Mouse (Mus musculus) spleen, adult 12 weeks (tissue): ENCODE data around the gene Kcnj1.

ENCODE experiments used
- DNase-seq: peaks from one replicate; pipeline ENCODE4 v3.0.0; 2022; ENCODE audit warnings: low spot score

Kcnj1 gene

DNA sequence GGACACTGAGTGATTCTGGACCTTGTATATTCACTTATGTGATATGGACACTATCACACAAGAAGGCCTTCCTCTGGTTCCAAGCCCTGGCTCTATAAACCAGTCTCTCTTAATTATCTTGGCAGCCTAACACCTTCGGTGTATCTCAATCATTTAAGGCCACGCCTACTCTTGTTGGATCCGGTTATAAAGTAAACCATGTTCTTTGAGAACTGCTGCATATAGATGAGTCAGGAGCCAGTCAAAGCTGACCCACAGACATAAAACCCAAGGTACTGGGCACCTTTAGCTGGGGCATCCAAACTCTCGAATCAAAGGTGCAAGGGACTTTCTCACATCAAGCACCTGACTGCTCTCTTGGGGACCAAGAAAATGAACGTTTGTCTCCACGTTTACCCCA is at the start of gene Kcnj1:
TSS of gene Kcnj1 (plus strand) at position 292 of the 400 bp plus-strand sequence.
- DNase-seq: no peak

DNA sequence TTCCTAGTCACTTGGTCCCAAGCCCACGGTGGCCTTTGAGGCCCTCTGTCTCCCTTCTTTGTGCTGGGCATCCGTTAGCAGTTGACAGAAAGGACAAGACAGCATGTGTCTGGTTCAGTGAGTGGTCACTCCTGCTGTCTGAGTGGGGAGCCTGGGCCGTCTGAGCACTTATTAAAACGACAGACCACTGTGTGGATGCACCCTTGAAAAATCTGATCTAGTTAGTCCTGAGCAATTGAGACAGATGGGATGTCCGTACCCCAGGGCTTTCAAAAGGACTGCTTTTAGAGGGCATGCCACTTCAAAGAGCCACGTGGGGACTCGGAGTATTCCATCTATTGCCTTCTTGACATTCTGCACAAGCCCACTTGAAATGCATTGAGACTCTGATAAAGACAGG is 48.7 kb upstream of the Kcnj1 start:
- no peak for DNase-seq

DNA sequence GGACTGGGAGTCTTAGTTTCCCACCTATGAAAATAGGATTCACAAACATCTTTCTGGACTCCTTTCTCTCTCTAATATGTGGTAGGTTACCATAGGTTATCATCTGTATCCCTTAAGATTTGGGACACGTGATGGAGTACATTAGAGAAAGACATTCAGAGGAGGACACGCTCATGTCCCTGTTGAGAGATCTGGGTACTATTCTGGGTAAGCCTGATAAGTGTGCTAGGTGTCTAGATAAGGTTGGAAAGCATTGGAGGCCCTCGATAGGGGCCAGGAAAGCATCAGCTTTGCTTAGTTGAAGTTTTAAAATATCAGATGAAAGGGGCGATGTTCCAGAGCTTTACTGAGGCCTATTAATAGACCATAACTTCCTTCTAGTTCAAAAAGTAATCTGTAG is 43.5 kb upstream of the Kcnj1 start:
- DNase-seq: no peak

DNA sequence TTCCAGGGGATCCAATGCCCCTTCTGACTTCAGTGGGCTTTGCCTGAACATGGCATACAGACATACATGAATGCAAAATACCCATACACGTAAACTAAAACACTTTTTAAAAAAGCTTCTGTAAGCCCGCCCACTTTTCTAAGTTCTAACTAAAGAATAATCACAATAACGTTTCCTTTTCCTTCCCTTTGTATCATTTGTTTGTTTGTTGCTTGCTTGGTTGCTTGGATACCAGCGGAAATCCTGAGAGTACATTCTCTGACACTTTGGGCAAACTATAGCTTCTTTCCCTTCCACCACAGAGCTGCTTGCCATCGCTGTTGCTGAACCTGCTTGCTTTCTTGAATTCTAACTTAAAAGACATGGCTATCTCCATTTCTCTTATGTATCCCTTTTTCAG is 41.1 kb upstream of the Kcnj1 start:
- no peak for DNase-seq

DNA sequence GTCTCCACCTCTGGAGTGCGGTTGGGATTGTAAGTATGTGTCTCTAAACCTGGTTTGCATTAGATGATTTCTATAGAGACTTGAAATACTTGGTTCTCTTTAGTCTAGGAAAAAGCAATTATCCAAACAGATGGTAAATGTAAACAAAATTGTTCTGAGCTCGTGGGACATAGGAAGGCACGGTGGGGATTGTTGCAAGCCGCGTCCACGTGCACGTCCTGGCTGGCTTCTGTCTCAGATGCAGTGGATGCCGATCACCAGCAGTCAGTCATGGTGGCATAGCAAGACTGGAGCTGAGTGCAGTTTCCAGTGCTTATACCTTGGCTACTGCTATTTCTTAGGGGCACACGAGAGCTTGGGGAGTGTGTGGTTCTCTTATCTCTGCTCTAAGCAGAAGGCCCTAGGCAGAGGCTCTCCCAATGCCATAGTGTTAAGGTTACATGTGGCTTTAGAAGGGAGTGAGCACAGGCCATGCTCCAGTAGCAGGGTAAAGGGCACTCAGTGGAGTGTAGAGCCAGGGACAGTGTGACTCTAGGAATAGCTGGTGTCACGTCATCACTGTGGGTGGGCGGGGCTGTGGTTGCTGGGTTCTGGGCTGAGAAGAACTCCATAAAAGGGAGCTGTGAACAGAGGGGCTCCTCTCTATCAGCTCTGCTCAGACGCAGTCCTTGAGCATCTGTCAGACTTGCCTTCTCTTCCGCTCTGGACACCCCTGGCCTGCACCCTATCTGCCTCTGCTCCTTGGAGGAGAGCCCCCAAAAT is 36.7 kb upstream of the Kcnj1 start:
- no peak for DNase-seq

DNA sequence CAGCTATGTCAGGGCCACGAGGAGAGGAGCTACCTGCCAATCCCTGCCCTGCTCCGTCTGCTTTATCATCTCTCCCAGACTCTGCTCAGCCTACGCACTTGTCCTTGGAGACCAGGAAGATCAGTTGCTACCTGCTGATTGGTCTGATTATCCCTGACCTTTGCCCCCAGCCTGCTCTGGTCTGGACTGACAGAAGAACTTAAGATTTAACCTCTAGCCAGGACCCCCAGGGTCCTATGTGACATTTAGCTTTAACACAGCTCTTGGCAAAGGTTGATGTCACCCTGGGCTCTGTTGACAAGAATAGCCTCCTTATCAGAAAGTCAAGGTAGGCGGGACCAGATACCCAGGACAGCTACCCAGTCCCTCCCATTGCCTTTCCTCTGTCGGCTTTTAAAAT is 31.5 kb upstream of the Kcnj1 start:
- no peak for DNase-seq

DNA sequence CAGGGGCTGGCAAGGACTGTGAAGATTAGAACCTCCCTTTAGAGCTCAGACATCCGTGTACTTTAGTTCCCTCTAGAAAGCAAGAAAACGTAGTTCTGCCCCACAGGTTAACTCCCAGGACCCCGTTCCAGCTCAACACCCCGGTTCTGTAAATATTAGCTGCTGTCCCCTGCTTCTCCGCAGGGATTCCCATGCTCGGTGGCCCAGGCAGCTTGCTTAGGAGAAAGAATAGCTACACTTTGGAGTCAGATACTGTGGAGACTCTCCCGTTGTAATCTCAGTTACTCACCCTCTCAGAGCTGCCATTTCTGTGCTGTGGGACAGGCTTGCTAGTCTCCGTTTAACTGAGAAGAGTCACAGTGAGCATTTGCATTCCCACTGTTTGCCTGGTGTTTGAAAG is 29.4 kb upstream of the Kcnj1 start:
- no peak for DNase-seq

DNA sequence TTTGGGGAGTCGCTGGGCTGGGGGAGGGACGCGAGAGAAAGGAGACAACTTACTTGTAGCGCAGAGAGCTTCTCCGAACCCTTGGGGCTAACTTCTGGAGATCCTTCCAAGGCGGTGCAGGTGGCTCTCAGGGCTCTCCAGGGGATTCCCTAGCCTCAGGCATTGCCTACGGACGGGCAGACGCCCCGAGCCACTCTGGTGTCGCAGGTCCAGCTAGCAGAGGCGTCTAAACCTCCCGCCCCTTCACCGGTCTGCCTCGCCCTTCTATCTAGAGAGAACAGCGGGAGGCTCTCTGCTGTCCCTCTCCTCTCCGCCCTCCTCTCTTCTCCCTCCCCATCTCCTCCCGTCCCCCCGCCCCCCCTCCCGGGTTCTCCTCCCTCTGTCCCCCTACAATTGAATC is 28.2 kb upstream of the Kcnj1 start, which contains the start of gene Kcnj5:
TSS of gene Kcnj5 (minus strand) at position 300 of the 400 bp plus-strand sequence.
- no peak for DNase-seq

DNA sequence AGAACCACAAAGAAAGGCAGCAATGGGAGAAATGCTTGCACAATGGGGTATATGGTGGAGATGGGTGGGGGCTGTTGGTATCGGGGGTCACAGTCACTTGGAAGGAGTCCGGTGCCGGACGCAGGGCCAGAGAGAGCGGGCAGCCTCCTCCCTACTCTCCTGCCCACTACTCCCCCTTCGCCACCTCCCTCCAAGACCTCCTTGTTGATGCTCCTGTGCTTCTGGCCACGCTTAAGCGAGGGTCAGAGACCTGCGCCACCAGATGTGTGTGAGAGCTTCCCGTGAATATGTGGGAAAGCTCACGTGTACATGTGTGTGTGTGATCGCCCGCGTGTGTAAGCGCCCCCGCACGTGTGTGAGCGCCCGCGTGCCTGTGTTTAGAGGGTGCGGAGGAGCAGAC is 27.8 kb upstream of the Kcnj1 start:
- no peak for DNase-seq

DNA sequence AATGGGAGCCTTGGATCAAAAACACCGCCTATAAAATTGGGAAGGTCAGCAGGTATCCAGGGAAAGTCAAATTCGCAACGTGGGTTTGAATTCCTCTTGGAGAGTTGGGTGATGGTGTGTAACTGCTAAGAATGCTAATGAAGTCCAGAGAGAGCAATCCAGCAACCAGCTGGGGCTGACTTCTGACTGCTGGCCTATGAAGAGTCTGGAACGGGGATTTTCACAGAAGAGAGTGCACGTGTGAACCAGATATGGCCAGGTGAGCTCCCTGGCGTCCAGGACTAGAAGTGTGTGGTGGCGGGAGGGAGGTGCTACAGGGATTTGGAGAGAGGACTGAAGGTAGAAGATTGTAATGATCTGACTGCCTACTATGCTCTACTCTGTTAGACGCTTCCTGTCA is 24.2 kb upstream of the Kcnj1 start:
- DNase-seq: no peak

DNA sequence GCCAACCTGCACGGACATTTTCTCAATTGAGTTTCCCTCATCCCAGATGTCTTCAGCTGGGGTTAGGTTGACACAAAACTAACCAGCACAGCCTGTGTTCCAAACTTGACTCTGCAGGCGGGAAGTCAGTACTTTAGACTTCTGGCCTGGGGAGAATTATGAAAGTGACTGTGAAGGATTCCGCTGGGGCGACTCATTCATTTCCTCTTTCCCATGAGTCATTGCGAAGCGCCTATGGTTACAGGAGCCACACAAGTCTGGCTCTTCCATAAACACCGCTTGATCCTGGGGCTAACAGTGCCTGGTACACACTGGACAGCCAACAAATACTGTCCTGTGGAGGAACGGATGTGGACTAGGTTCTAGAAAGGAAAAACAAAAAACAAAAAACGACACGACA is 22.9 kb upstream of the Kcnj1 start:
- no peak for DNase-seq

DNA sequence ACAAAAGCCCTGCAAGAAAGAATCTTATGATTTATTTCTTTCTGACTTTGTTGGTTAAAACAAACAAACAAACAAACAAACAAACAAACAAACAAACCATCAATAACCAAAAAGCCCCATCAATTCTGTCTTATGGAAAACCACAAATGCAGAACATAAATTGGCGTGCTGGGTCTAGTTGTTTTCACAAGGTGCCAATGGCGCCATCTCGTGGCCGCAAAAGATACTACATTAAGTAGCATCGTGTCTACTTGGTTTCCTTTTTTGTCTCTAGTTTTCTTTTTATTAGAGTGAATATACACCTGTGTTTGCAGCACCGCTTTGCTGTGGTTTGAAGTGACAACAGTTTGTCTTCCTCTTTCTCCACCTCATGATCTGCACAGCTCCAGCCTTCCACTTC is 22.0 kb upstream of the Kcnj1 start:
- peak; percentile 36 for DNase-seq

DNA sequence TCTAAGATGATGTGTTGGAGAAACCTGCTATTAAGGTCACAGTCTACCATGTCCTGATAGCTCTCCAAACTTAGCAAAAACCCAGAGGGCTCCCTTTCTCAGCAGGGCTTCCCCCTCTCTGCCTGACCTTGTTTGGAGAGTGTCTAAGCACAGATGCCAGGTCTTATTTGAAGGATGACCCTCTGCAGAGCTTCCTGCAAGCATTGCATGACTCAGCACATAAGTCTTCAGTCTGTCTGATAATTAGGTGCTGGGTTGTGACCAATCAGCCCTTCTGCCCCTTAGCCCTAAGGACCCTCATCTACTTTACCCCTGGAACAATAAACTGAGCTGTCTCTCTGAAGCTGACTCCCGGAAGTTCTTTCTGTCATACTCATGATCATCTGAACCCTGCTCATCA is 11.5 kb upstream of the Kcnj1 start:
- DNase-seq: no peak

DNA sequence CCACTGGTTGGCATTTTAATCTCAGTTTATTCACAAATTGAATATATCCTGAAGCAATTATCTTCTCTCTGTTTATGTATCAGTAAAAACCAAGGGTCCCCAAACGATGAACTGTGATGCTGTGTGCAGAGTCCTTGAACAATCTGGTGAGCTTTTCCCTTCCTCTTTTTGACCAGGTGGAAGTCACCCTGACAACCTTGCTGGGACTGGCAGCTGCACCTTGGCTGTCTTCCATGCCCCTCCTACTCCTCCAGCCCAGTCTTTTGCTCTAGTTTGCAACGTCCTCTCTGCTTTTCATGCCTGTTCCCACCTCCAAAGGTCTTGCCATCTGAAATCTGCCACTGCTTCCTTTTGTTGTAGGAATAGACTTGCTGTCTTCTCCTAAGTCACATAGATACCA is 3.5 kb upstream of the Kcnj1 start:
- DNase-seq: no peak

DNA sequence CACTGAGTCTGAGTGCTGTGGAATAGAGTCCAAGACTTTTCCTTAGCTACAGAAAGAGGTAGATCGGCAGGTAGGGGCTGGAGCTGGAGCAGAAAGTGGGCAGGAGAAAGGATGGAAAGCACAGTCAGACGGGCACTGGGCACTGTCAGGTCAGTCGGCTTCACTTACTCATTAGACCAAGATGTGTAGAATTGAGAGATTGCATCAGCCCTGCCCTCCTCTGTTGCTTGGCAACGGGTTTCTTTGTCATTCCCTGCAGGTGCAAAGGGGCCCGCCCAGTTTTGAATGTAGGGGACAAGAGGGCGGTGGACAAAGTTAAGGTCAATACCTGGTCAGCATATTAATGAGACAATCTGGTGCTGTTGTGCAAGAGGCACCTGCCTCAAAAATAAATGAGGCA is 2.9 kb upstream of the Kcnj1 start:
- no peak for DNase-seq

DNA sequence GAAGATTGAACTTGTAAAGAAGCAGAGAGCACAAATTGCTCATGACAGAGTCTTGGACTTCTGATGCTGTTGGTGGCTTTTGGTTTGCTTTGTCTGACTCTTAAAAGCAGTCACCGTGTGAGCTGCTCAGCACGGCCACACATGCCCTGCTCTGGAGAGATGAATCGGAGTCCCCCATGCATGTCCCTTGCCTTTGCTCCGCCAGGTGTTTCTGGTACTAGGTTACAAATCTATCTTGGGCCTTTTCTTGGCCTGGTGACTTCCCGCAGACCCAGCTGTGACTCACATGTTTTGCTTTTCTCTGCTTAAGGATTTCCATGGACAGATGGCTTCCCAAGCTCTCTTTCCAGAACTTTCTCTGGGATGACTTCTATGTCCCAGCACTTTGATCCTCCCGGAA is 1.4 kb downstream of the Kcnj1 start:
- no peak for DNase-seq

DNA sequence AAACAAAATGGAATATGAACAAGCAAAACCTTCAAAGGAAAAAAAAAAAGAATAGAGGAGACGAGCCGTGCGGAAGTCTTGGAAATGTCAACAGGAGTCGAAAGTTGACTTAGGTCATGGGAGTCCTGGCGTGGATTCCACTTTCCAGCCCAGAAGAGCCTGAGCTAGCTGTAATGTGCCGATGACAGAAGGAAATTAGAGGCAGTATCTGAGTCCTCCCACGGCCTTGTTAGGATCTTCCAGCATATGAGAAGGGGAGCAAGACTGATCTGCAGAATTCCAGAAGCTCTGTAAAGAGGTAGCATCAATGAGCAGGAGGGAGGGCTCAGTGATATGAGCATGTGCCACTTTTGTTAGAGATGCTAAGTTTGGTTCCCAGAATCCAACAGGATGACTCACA is 3.7 kb downstream of the Kcnj1 start:
- DNase-seq: no peak

DNA sequence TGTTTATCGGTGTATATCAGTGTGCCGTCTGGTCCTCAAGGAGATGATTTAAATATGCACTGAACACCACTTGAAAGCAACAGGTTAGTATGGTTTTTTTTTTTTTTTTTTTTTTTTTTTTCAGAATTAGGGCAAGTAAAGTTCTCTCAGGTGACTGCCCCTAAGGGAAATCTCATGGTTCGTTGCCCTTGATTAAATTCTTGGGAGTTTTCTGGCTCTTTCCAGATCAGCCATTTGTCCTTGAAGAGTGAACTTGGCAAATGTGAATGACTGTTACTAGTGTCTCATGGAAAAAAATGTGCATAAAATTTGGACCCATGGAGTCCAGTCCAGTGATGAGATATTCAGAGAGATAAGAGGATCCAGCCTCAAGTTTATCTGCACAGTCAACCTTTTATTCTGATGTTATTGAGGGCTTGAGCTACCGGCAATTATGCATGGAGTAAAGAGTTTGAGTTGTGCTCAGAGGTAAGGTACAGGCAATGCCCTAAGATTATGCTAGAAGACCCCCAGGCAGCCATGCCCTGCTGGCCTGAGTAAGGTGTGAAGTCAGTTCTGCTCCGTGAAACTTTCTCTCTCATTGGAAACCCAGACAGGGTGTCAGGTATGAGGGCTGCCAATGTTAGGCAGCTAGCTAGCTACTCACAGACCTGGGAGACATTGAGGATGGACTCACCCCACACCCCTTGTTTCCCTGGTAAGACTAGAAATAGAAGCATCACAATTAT is 4.7 kb downstream of the Kcnj1 start:
- DNase-seq: no peak

DNA sequence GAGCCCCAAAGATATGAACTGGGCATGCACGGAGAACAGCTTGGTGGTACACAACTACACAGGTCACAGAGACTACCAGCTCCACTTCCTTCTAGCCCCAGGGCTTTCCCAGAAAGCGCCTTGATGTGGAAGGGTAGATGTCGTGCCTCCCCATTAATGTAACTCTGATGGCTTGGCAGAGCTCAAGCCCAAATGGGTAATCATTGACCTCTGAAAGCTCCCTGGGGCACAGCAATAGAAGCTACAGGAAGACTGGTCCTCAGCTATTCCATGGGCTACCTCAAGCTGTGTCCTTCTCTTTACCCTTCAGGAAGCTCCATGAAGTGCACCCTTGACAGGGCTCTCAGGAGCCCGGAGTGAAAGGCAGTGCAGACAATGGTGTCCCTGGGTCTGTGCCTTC is 12.6 kb downstream of the Kcnj1 start:
- DNase-seq: no peak

DNA sequence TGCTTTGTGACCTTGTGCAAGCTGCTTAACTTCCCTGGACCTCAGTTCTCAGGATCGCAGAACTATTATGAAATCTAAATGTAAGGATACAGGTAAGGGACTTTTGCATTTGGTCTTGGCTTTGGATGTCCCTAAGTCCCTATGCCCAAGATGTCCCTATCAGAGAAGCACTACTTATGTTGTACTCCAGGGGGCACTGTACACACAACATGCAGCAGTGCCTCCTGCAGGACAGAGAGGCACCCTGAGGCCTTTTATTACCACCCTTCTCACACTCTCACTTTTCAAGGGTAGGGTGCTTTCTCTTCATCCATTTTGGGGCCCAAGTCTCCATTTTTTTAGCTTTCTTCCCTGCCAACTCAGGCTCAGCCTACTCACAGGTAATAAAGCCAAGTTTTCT is 15.8 kb downstream of the Kcnj1 start:
- DNase-seq: no peak

DNA sequence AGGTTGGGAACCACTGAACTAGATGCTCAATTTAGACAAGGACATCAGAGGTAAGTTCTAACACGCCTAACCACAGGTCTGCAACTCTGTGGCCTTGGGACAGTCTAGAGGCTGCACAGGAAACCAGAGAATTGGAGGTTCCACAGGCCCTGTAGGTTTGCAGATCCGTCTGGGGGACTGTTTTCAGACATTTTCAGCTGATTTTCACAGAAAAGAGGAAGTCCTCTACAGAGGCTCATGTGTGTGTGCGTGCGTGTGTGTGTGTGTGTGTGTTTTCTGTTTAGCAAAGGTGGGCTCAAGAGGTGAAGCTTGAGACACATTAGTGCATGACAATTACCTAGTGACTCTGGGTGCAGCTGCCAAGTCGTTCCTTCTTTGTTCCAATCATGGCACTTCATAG is 18.8 kb downstream of the Kcnj1 start:
- DNase-seq: peak; percentile 42

DNA sequence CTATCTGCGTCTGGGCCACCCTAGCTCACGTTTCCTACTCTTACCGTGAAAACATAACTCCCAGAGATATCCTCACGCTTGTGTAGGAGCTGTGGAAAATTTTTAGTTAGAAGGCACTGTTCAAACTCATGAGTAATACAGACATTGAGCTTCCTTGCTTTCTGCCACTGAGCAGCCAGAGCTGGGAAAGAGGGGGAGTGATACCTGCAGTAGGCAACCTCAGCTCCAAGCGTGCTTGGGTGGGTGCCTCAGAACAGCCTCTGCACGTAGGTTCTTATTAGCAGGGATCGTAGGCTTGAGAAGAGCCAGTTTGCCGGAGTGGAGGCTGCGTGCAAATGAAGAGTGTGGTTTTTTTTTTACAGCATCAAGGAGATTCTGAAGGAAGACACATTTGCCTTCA is 19.4 kb downstream of the Kcnj1 start:
- no peak for DNase-seq

DNA sequence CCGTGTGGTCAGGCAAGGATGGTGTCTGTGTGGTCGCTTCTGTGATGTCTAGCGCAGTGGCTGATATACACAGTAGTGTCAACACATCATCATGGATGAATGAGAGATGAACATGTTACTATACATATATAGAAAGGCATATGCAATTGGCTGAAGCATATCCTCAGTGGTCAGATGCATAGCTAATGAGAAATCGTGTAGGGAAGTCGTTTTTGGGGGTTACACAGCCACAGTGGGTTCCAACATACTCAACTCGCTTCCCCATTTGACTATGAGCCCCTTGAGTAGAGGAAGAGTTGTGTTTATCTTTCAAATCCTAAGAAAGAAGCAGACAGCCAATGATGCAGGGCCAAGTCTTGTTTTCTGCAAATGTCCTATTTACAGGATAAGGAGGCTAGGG is 20.4 kb downstream of the Kcnj1 start:
- DNase-seq: no peak

DNA sequence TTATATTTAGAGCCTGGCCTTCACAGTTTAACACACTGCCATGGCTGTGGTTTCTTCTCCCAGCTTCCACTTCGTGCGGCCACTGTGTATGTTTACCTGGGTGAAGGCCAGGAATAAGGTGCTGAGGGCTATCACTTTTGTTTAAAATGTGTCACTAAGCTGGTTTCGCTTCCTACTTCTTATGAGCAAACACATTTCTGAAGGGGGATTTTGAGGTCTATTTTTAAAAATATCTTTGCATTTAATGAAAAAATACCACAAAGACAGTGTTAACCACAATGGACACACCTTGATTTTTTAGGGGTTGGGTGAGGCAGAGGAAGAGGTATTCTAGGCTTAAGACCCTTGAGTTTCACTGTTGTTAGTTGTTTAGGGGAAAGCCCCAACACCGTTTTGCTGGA is 22.5 kb downstream of the Kcnj1 start:
- no peak for DNase-seq
